Mouse (Mus musculus): ENCODE measurements around the gene Hao2.

Hao2 gene

DNA sequence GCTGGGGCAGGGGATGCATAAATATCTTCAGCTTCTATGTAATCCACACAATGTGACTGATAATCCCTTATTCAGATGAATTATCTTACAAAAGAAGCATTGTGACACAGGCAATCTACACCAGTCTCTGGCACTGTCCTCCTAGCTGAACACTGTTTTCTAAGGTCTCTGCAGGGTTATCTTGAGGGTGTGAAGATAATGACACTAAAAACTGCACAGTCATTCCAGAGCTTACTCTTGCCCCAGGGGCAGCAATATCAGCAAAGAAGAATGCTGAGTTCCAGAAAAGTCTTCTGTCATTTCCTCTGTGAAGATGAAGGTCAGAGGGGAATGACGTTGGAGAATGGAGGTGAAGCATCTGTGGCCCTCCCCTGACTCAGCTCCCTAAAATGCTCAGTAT, 36.1 kb downstream of the Hao2 start:
- DNase-seq (ENCODE audit: low spot score in 2 of 2) = no peak

DNA sequence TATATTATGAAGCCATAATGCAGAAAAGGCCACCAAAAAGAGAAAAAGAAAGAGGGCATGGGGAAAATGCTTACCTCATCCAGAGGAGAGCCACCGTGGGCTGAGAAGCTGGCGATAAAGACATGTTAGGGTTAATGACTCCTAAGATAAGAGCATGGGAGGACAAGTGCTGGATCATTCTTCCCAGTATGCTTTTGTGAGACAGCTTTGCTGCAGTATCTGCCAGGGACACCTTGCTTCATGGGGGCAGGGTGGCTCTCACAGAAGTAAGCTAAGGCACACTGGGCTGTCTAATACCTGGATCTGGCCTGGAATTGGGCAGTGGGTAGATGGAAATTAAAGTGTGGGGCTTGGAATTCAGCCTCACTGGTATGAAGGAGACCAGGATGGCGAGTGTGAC, 37.9 kb downstream of the Hao2 start:
- no peak for DNase-seq (ENCODE audit: low spot score in 2 of 2)

DNA sequence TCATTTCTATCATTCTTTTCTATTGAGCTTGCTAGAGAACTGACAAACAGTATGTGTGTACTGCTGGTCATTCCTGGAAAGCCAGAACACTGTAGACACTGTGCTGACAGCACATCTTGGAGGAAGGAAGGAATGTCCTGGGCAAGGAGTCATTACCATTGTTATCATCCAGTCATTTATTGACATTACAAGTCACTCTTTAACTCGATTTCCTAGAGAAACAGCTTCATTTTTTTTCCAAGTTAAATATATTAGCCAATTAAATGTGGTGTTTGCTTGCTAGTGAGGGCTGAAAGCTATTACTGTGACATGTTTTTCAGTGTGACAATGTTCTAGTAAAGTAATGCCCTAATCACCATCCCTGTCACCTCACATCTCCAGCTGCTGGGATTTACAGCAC, 39.4 kb downstream of the Hao2 start:
- DNase-seq (ENCODE audit: low spot score in 2 of 2) = no peak

DNA sequence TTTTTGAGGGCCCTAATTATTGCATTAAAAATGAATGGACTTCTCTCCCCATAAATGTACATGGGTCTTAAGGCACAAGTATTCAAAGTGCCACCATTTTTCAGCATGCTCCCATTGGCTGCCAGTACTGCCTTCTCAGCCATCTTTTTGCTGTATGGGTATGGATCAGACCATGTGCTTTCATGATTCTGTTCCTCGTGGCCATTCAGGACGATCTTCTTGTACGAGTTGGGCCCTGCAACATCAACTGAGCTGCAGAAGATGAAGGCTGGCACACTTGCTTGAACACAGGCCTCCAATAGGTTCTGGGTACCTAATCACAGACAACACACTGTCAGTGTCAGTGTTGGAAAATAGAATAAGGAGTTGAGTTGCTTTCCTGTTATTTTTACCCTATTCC, 40.0 kb downstream of the Hao2 start:
- DNase-seq (ENCODE audit: low spot score in 2 of 2) = no peak

DNA sequence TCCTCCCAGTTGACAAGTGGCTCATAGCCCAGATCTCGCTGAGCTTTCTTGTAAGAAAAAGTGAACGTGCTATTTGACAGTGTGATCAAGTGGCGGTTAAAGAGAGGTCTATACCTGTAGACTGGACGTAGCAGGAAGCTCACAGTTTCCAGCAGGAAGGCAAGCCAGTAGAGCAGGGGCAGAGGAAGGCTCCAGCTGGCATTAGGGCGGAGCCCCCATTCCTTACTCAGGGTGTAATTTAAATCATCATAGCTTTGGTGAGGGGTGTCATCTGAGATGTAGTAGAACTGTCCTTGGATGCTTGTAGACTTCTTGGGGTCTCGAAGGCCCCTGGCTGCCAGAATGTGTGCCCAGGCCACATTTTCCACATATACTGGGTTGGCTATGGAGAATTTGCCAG, 40.4 kb downstream of the Hao2 start:
- DNase-seq (ENCODE audit: low spot score in 2 of 2) = no peak

DNA sequence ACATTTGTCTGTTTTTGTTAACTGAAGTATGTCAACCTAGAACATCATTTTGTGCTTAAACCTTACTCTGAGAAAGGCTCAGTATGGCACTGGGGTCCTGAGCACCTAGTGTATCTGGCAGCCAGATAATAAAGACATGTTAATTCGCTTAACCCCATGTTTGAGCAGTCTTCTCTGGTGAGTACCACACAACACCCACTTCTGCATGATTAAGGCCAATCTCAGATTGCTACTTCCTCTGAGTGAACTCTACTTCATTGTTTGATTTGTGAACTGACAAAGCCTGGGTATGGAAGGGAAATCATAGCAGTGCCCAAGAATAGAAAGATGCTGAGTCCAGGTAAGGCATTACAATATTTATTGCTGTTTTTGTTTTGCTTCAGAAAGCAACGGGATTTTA, 41.2 kb downstream of the Hao2 start:
- no peak for DNase-seq (ENCODE audit: low spot score in 2 of 2)

DNA sequence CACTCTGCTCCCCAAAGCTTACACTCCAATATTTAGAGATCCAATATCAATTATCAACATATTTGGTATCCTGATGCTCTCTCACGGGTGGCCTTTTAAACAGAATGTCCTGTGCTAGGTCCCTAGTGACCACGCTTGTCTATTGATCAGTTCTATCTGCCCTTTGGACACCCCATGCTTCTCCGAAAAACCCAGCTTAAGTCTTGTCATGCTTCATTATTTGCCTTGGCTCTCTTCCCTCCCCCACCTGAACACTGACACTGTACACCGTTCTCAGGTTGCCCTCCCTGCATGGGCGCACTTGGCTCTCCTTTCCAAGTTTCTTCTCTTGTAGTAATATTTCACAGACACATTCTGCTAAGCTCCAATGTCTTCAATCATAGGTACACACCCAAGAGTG, 42.8 kb downstream of the Hao2 start:
- no peak for DNase-seq (ENCODE audit: low spot score in 2 of 2)

DNA sequence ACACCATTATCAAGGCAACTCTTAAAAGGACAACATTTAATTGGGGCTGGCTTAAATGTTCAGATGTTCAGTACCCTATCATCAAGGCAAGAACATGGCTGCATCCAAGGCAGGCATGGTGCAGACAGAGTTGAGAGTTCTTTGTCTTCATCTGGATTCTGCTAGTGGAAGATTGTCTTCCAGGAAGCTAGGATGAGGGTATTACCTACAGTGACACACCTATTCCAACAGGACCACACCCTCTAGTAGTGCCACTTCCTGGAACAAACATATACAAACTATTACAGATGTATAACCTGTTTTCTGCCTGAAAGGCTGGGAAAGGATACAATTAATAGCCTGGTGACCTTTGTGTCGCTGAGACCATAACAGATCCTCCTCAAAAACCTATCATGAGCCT, 44.1 kb downstream of the Hao2 start:
- no peak for DNase-seq (ENCODE audit: low spot score in 2 of 2)
